Mouse (Mus musculus) spleen, adult 10 weeks (tissue): ENCODE measurements around the gene Zfp764. TPM values are rescaled to one million over a fixed set of nuclear protein-coding genes. Genes with fewer than 3 reads are reported as not detected.

Experiments
- polyA plus RNA-seq: library from polyadenylated mRNA; stranded (reverse); fragments of 350-450 nt; fragmentation: Illumina TruSeq; extraction: RNeasy Lipid Tissue Mini Kit (QIAGEN cat#74804); gene quantifications from one replicate; pipeline ENCODE4 v1.2.3, GENCODE M21; 2015; ENCODE audit warnings: low replicate concordance; ENCODE audit not compliant: insufficient read depth

Gene Zfp764
- 9.8 TPM for polyA plus RNA-seq

DNA sequence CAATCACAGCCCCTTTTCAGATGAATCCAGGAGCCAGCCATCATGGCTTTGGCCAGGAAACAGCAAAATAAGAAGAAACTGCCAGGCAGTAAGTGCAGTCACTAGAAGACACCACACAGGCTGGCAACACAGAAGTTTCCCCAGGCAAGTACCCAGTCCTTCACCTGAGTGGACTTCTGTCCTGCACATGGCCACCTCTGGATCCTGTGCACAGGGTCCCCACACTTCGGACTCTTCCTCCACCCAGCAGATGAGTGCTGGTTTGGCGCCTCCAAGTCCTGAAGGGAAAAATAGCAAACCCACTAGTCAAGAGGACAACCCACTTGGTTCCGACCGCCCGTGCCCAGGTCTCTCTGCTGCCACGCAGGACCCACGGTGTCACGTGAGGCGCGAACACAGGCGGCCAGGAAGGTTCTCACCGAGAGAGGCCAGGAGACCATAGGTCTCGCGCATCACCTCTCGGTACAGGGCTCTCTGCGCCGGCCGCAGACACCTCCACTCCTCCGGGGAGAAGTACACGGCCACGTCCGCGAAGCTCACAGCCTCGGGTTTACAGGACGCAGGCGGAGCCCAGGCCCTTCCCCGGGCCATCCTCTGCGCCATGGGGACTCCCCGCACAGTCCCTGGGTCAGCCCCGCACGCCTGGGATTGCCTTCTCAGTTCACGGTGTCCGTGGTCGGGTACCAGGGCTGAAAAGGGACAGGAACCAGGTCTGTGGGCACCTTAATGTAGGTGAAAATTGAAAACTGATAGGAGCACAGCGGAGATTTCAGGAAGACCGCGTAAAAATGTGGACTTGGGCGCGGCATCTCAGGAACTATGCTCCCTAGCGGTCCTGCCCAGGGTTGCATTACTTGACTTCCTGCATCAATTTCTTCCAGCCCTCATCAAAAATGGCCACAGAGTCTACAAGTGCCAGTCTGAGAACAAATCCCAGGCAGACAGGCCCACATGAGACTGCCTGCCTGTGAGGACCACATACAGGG, at the start of gene Zfp764:
Gene Zfp764, minus strand, starts transcription at position 821 of the 986 bp plus-strand sequence.

DNA sequence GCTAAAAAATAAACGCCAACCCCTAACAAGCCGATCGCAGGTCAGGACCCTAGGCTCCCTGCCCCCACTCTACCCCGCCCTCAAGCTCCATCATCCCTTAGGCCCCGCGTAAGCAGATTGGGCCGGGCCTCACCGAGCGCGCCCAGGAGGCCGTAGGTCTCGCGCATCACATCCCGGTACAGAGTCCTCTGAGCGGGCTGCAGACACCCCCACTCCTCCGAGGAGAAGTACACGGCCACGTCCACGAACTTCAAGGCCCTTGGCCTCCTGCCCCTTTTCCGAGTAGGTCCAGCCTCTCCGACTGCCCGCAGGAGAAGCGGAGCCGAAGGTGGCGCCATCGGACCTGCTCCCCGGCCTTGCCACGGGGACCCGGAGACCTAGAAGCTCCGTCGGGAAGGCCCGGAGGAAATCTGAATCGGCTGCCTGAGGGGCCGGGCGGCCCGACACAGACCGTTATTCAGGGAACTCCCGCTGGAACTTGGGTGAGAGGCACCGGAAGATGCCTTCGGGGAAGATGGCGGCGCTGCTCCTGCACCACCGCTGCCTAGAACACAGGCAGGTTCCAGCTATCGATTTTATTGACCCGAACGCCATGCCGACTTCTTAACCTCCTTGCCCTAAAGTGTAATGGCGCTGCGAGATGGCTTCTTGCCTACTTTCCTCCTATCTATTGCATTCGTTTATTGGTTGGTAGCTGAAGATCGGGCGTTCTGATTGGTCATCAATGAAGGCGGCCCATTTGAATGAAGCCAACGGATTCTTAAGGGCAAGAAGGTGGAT, 42.1 kb upstream of the Zfp764 start, which contains the start of gene Zfp689:
Gene Zfp689, minus strand, starts transcription at position 638 of the 780 bp plus-strand sequence.

DNA sequence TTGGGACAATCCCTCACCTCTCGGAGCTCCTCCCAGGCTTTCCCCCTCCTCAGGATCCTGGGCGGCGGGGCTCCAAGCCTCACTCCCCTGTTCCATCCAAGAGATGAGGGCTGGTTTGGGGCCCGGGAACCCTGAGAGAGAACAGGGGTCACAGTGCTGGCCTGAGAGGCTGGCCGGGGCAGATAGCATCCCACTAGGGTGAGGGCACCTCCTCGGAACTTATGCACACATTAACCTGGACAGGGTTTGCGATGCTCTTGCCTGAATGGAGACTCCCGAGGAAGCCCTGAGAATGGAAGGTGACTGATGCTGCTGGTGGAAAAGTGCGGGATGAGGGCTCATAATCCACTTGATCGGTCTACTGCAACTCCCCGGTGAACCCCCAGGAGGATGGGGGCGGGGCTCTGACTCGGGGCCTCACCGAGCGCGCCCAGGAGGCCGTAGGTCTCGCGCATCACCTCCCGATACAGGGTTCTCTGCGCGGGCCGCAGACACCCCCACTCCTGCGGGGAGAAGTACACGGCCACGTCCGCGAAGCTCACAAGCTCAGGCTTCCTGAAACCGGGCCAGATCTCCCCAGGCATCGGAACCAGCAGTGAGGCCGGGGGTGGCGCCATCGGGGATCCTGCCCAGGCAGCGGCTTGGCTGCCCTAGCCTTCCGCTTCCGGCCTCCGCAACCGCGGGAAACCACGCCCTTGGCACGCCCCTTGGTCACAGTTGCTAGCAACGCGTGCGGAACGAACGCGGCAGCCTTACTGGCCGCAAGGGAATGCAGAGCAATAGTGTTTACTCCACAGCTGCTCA, 15.0 kb upstream of the Zfp764 start, which contains the start of gene Zfp688:
Gene Zfp688, minus strand, starts transcription at position 681 of the 804 bp plus-strand sequence.

DNA sequence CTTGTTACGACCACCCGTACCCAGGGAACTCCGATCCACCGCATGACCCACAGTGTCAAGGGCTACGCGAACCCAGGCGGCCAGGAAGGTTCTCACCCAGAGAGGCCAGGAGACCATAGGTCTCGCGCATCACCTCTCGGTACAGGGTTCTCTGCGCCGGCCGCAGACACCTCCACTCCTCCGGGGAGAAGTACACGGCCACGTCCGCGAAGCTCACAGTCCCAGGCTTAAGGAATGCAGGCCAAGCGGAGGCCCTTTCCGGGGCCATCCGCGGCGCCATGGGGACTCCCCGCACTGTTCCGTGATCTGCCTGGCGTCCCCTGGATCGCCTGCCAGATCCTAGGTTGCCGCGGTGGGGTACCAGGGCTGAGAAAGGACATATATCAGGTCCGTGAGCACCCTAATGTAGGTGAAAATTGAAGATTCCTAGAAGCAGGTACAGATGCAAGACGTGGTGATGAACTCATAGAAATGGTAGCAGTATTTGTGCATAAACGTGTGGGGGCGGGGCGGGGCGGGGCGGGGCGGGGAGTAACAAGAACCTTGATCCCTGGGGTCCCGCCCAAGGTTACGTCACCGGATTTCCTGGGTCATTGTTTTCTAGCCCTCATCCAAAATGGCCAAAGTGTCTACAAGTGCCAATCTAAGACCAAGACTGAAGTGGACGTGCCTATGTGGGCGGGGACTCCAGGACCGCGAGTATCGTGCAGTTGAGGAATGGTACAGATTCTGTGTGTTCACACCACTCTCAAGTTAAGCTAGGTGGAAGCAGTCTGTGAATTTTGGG, 13.3 kb downstream of the Zfp764 start, which contains the start of gene E430018J23Rik:
Gene E430018J23Rik, minus strand, starts transcription at position 473 of the 787 bp plus-strand sequence.

DNA sequence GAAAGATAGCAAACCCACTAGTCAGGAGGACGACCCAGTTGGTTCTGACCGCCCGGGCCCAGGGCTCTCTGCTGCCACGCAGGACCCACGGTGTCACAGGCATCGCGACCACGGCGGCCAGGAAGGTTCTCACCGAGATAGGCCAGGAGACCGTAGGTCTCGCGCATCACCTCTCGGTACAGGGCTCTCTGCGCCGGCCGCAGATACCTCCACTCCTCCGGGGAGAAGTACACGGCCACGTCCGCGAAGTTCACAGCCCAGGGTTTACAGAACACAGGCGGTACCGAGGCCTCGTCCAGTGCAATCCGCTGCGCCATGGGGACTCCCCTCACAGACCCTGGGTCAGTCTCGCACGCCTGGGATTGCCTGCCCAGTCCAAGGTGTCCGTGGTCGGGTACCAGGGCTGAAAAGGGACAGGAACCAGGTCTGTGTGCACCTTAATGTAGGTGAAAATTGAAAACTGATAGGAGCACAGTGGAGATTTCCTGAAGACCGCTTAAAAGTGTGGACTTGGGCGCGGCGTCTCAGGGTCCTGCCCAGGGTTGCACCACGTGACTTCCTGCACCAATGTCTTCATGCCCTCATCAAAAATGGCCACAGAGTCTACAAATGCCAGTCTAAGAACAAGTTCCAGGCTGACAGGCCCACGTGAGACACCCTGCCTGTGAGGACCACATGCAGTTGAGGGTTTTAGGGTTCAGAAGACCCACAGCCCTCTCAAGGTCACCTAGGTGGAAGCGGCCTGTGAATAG, 19.8 kb downstream of the Zfp764 start, which contains the start of gene 9130019O22Rik:
Gene 9130019O22Rik, minus strand, starts transcription at position 526 of the 752 bp plus-strand sequence.

DNA sequence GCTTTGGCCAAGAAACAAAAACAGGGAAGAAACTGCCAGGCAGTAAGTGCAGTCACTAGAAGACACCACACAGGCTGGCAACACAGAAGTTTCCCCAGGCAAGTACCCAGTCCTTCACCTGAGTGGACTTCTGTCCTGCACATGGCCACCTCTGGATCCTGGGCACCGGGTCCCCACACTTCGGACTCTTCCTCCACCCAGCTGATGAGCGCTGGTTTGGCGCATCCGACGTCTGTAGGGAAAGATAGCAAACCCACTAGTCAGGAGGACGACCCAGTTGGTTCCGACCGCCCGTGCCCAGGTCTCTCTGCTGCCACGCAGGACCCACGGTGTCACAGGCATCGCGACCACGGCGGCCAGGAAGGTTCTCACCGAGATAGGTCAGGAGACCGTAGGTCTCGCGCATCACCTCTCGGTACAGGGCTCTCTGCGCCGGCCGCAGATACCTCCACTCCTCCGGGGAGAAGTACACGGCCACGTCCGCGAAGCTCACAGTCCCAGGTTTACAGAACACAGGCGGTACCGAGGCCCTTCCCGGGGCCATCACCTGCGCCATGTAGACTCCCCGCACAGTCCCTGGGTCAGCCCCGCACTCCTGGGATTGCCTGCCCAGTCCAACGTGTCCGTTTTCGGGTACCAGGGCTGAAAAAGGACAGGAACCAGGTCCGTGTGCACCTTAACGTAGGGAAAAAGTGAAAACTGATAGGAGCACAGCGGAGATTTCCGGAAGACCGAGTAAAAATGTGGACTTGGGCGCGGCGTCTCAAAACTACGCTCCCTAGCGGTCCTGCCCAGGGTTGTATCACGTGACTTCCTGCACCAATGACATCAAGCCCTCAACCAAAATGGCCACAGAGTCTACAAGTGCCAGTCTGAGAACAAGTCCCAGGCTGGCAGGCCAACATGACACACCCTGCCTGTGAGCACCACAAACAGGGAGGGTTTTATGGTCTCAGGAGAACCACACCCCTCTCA, 31.1 kb downstream of the Zfp764 start, which contains the start of gene Zfp747:
Gene Zfp747, minus strand, starts transcription at position 780 of the 975 bp plus-strand sequence.

Other genes with a start within 250 kb of the Zfp764 start
- gene Cd2bp2, start 210.8 kb downstream of the Zfp764 start, polyA plus RNA-seq, result 83.7 TPM
- 37.1 TPM for gene Tbc1d10b, start 198.4 kb downstream of the Zfp764 start, polyA plus RNA-seq
- 5.7 TPM for gene Mylpf, start 197.9 kb downstream of the Zfp764 start, polyA plus RNA-seq
- 9.4 TPM for gene Zfp553, start 173.8 kb downstream of the Zfp764 start, polyA plus RNA-seq
- 234 TPM for gene Sept1, start 173.7 kb downstream of the Zfp764 start, polyA plus RNA-seq
- gene Zfp771, start 162.5 kb downstream of the Zfp764 start, polyA plus RNA-seq, result 6.0 TPM
- 8.7 TPM for gene Dctpp1, start 146.1 kb downstream of the Zfp764 start, polyA plus RNA-seq
- 26.2 TPM for gene Sephs2, start 132.8 kb downstream of the Zfp764 start, polyA plus RNA-seq
- 108 TPM for gene Itgal, start 110.6 kb downstream of the Zfp764 start, polyA plus RNA-seq
- 3.3 TPM for gene Zfp768, start 61.2 kb downstream of the Zfp764 start, polyA plus RNA-seq
- 4.0 TPM for gene Zfp747, start 30.8 kb downstream of the Zfp764 start, polyA plus RNA-seq
- gene 9130019O22Rik, start 19.7 kb downstream of the Zfp764 start, polyA plus RNA-seq, result 4.2 TPM
- 2.5 TPM for gene E430018J23Rik, start 13.2 kb downstream of the Zfp764 start, polyA plus RNA-seq
- 16.2 TPM for gene Zfp688, start 15.2 kb upstream of the Zfp764 start, polyA plus RNA-seq
- gene Zfp689, start 42.3 kb upstream of the Zfp764 start, polyA plus RNA-seq, result 2.5 TPM
- gene Prr14, start 52.8 kb upstream of the Zfp764 start, polyA plus RNA-seq, result 76.8 TPM
- gene Fbrs, start 72.4 kb upstream of the Zfp764 start, polyA plus RNA-seq, result 86.5 TPM
- 41.1 TPM for gene Srcap, start 105.2 kb upstream of the Zfp764 start, polyA plus RNA-seq
- 25.3 TPM for gene Gm42715, start 112.8 kb upstream of the Zfp764 start, polyA plus RNA-seq
- not detected for gene Tmem265, start 154.6 kb upstream of the Zfp764 start, polyA plus RNA-seq
- 103 TPM for gene Phkg2, start 166.5 kb upstream of the Zfp764 start, polyA plus RNA-seq
- 1.8 TPM for gene Ccdc189, start 181.8 kb upstream of the Zfp764 start, polyA plus RNA-seq
- gene Rnf40, start 181.9 kb upstream of the Zfp764 start, polyA plus RNA-seq, result 30.1 TPM
- gene Zfp629, start 209.0 kb upstream of the Zfp764 start, polyA plus RNA-seq, result 6.0 TPM